Mouse (Mus musculus) CH12.LX (cell line): ENCODE data around the gene Chd1l. TPM values are rescaled to one million over a fixed set of nuclear protein-coding genes. Genes with fewer than 3 reads are reported as not detected.

ENCODE experiments used
- DNase-seq: peaks from one replicate; pipeline ENCODE4 v3.0.0-alpha.2; 2013; ENCODE audit errors: extremely low read depth
- H3K27ac ChIP-seq: 2 replicates; pipeline ENCODE4 v1.5.1; 2012; ENCODE audit warnings: low read depth, mild to moderate bottlenecking, control low read depth, moderate library complexity; ENCODE audit not compliant: insufficient read depth
- H3K27me3 ChIP-seq: replicated peaks from 2 replicates; pipeline ENCODE3; 2012; ENCODE audit warnings: inconsistent platforms
- H3K36me3 ChIP-seq, 2 experiments: replicated peaks in 1 of 2; 2 replicates each; pipeline versions ENCODE3 to v1.6.1; 2012; ENCODE audit warnings: inconsistent platforms in 1 of 2, low read length in 1 of 2, mild to moderate bottlenecking in 1 of 2, mixed read lengths in 1 of 2, moderate library complexity in 1 of 2; ENCODE audit not compliant: control insufficient read depth in 1 of 2, insufficient read depth in 1 of 2
- H3K4me1 ChIP-seq, 2 experiments: 2 replicates each; pipeline ENCODE4 v1.6.1; 2012; ENCODE audit warnings: inconsistent platforms in 1 of 2, moderate library complexity in 1 of 2; ENCODE audit not compliant: insufficient read depth in 2 of 2, control insufficient read depth in 1 of 2
- H3K4me2 ChIP-seq: 2 replicates; pipeline ENCODE4 v1.6.1; 2012; ENCODE audit warnings: low read depth, mild to moderate bottlenecking, control low read depth; ENCODE audit not compliant: poor library complexity, insufficient read depth, severe bottlenecking
- H3K4me3 ChIP-seq, 3 experiments: fragments of 150-350 bp in 1 of 3; sonication (generic) in 1 of 3; replicated peaks in 1 of 3; 2 replicates each; pipeline versions ENCODE3 to v1.5.1; 2011 to 2012; ENCODE audit warnings: low read depth in 2 of 3, low read length in 2 of 3, mild to moderate bottlenecking in 2 of 3, moderate library complexity in 2 of 3, control low read depth in 1 of 3, improper control_type of control experiment in 1 of 3, inconsistent platforms in 1 of 3, mixed read lengths in 1 of 3; ENCODE audit not compliant: poor library complexity in 1 of 3
- H3K79me2 ChIP-seq: replicated peaks from 2 replicates; pipeline ENCODE4 v1.6.1; 2012; ENCODE audit warnings: mild to moderate bottlenecking, moderate library complexity; ENCODE audit not compliant: control insufficient read depth, poor library complexity, insufficient read depth, severe bottlenecking; ENCODE audit errors: extremely low read depth
- H3K9ac ChIP-seq: 2 replicates; pipeline ENCODE4 v1.6.1; 2012; ENCODE audit warnings: low read depth, mild to moderate bottlenecking, control low read depth, moderate library complexity; ENCODE audit not compliant: insufficient read depth
- H3K9me3 ChIP-seq: replicated peaks from 2 replicates; pipeline ENCODE3; 2012; ENCODE audit warnings: low read length, inconsistent platforms, mixed read lengths
- BHLHE40 ChIP-seq: IDR thresholded peaks from 2 replicates; pipeline ENCODE4 v1.6.1; 2011; ENCODE audit warnings: mild to moderate bottlenecking, low read depth, low read length, improper control_type of control experiment
- CHD1 ChIP-seq: IDR thresholded peaks from 2 replicates; pipeline ENCODE4 v1.6.1; 2012; ENCODE audit warnings: low read depth, low read length, improper control_type of control experiment, inconsistent platforms
- EP300 ChIP-seq: IDR thresholded peaks from 2 replicates; pipeline ENCODE4 v1.6.1; 2011; ENCODE audit warnings: low read length, improper control_type of control experiment
- JUN ChIP-seq: IDR thresholded peaks from 2 replicates; pipeline ENCODE4 v1.6.1; 2011; ENCODE audit warnings: low read depth, mild to moderate bottlenecking, low read length, improper control_type of control experiment, moderate library complexity; ENCODE audit not compliant: insufficient read depth
- MAFK ChIP-seq: IDR thresholded peaks from 2 replicates; pipeline ENCODE4 v1.6.1; 2011; ENCODE audit warnings: low read length, improper control_type of control experiment; ENCODE audit not compliant: insufficient replicate concordance
- MXI1 ChIP-seq: IDR thresholded peaks from 2 replicates; pipeline ENCODE4 v1.6.1; 2011; ENCODE audit warnings: mild to moderate bottlenecking, low read depth, low read length, improper control_type of control experiment
- MYC ChIP-seq: IDR thresholded peaks from 2 replicates; pipeline ENCODE4 v1.6.1; 2011; ENCODE audit warnings: low read depth, mild to moderate bottlenecking, improper control_type of control experiment, low read length
- NELFE ChIP-seq: IDR thresholded peaks from 2 replicates; pipeline ENCODE4 v1.6.1; 2011; ENCODE audit warnings: low read depth, low read length, improper control_type of control experiment
- NRF1 ChIP-seq: IDR thresholded peaks from 2 replicates; pipeline ENCODE4 v1.6.1; 2014; ENCODE audit warnings: low read depth, mild to moderate bottlenecking, inconsistent platforms, low read length, improper control_type of control experiment, moderate library complexity
- RAD21 ChIP-seq: IDR thresholded peaks from 2 replicates; pipeline ENCODE4 v1.6.1; 2011; ENCODE audit warnings: low read depth, mild to moderate bottlenecking, low read length, improper control_type of control experiment, moderate library complexity
- SIN3A ChIP-seq: IDR thresholded peaks from 2 replicates; pipeline ENCODE4 v1.6.1; 2012; ENCODE audit warnings: low read length, improper control_type of control experiment, inconsistent platforms
- SMC3 ChIP-seq: IDR thresholded peaks from 2 replicates; pipeline ENCODE4 v1.6.1; 2011; ENCODE audit warnings: low read depth, low read length, improper control_type of control experiment
- TCF12 ChIP-seq: IDR thresholded peaks from 2 replicates; pipeline ENCODE4 v1.6.1; 2014; ENCODE audit warnings: low read depth, mild to moderate bottlenecking, inconsistent platforms, low read length, improper control_type of control experiment
- USF1 ChIP-seq: IDR thresholded peaks from 2 replicates; pipeline ENCODE4 v1.6.1; 2014; ENCODE audit warnings: low read depth, mild to moderate bottlenecking, inconsistent platforms, low read length, improper control_type of control experiment
- ZC3H11A ChIP-seq: IDR thresholded peaks from 2 replicates; pipeline ENCODE4 v1.6.1; 2012; ENCODE audit warnings: low read depth, mild to moderate bottlenecking, inconsistent platforms, low read length, improper control_type of control experiment
- ZMIZ1 ChIP-seq: IDR thresholded peaks from 2 replicates; pipeline ENCODE4 v1.6.1; 2012; ENCODE audit warnings: low read depth, mild to moderate bottlenecking, inconsistent platforms, low read length, improper control_type of control experiment
- ZNF384 ChIP-seq: IDR thresholded peaks from 2 replicates; pipeline ENCODE4 v1.6.1; 2012; ENCODE audit warnings: low read depth, low read length, improper control_type of control experiment, inconsistent platforms
- dilution Hi-C: fragments of 300-500 bp; cut with MboI; formaldehyde crosslinking; loops from 2 replicates; pipeline ENCODE4 v1.14.3; 2020; ENCODE audit warnings: low sequenced_read_pairs; ENCODE audit not compliant: extremely low pct_unique_long_range_greater_than_20kb, extremely low pct_ligation_motif_present
- in situ Hi-C: fragments of 300-500 bp; cut with MboI; formaldehyde crosslinking; loops from 3 replicates; pipeline ENCODE4 v1.14.3; 2019; ENCODE audit warnings: low sequenced_read_pairs, low pct_ligation_motif_present, low pct_unique_long_range_greater_than_20kb, mixed read lengths
- polyA plus RNA-seq: library from polyadenylated mRNA; unstranded; fragments of >175 nt; gene quantifications from 2 replicates; pipeline ENCODE4 v1.2.1, GENCODE M21; 2012; ENCODE audit warnings: low read depth; ENCODE audit not compliant: insufficient read length
- total RNA-seq, 2 experiments: library from RNA; depleted of rRNA; stranded (reverse); fragments of 300-350 nt in 1 of 2; fragments of >200 nt in 1 of 2; gene quantifications; 2 replicates each; pipeline ENCODE4 v1.2.3; 2012 to 2014

The Chd1l gene
- total and polyA plus RNA-seq, 3 experiments, result 24.7 to 29.0 (median 25.2) TPM

GRCm38 (mm10) chr3:97617091-97617825 is 7.3 kb upstream of the Chd1l start:
- H3K9ac ChIP-seq, result no peak overlapping the region
- no peaks in the 10 kb centered on the region for H3K79me2 ChIP-seq
- no peak overlapping the region for H3K4me2 ChIP-seq
- no peaks in the 10 kb centered on the region for H3K27me3 ChIP-seq
- no peak for DNase-seq
- H3K4me1 ChIP-seq, result peaks cover 2 to 4% of the 10 kb centered on the region in 2 experiments
- no peak overlapping the region for H3K4me3 ChIP-seq
- H3K9me3 ChIP-seq, result no peaks in the 10 kb centered on the region
- no peak overlapping the region for H3K27ac ChIP-seq
- TF ChIP-seq ZNF384 (peak; percentile 70), SMC3 (no peak)
- dilution Hi-C loops (no loop called here), in situ Hi-C loops (no loop called here)
- H3K36me3 ChIP-seq, result no peaks in the 10 kb centered on the region

GRCm38 (mm10) chr3:97615933-97616332 is 5.9 kb upstream of the Chd1l start:
- no peaks in the 10 kb centered on the region for H3K27me3 ChIP-seq
- DNase-seq, result no peak
- H3K9me3 ChIP-seq, result no peaks in the 10 kb centered on the region
- H3K4me3 ChIP-seq, result no peak overlapping the region
- no peaks in the 10 kb centered on the region for H3K36me3 ChIP-seq
- no peak overlapping the region for H3K9ac ChIP-seq
- in situ Hi-C loops (no loop called here), dilution Hi-C loops (no loop called here)
- no peak overlapping the region for H3K4me2 ChIP-seq
- H3K4me1 ChIP-seq, result peaks cover 12 to 15% of the 10 kb centered on the region in 2 experiments
- H3K79me2 ChIP-seq, result no peaks in the 10 kb centered on the region
- H3K27ac ChIP-seq, result no peak overlapping the region
- no peak for TF ChIP-seq JUN
- no peak for TF ChIP-seq RAD21
- no peak for TF ChIP-seq EP300
- TF ChIP-seq MXI1, result no peak
- TF ChIP-seq MYC, result no peak
- TF ChIP-seq NRF1, result no peak
- TF ChIP-seq ZC3H11A, result no peak
- TF ChIP-seq USF1, result no peak
- TF ChIP-seq MAFK, result no peak
- no peak for TF ChIP-seq SIN3A
- no peak for TF ChIP-seq ZMIZ1
- TF ChIP-seq BHLHE40, result no peak
- no peak for TF ChIP-seq TCF12
- no peak for TF ChIP-seq SMC3
- TF ChIP-seq CHD1, result no peak
- no peak for TF ChIP-seq NELFE
- no peak for TF ChIP-seq ZNF384
